Mouse (Mus musculus): ENCODE data around the gene Arhgap23.

DNA sequence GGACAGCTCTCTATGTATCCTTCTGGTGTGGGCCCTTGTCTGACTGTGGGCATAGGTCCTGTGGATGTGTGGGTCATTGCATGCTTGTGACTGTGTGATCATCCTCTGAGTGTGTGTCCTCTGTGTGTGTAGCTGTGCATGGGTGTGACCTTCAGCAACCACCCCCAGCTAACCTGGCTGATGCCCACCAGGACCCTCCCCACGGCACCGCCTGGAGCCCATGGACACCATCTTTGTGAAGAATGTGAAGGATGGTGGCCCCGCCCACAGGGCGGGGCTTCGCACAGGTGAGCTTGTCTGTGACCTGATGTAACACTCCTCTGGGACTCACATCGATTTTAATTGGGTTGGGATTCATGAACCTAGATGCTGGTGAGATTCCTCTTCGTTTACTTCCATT lies 32.6 kb downstream of the Arhgap23 start:
- TF ChIP-seq CTCF (IDR thresholded peaks at IDR 0.05; ENCODE audit: control insufficient read depth, insufficient read depth, insufficient replicate concordance, low read depth, low read length) (no peak), POLR2A (IDR thresholded peaks at IDR 0.05; ENCODE audit: control insufficient read depth, low read depth, low read length) (no peak)
